ENCODE assay signal across 7 mouse cellular contexts in genomic region chr12:24680492-24681285, GRCm38 (mm10). TPM values are rescaled to one million over a fixed set of nuclear protein-coding genes. Genes with fewer than 3 reads are reported as not detected.
DNase-seq lines count a peak whose midpoint lies in the region; ATAC-seq lines count a peak whose summit lies in the region.

No protein-coding gene starts in this region.

- H3K4me3 ChIP-seq in embryonic facial prominence, embryonic 10.5 days: peak overlapping the region; percentile 72
- peak overlapping the region; percentile 67 for H3K4me3 ChIP-seq in heart, embryonic 16.5 days (ENCODE audit: low read length)
- H3K4me3 ChIP-seq in midbrain, embryonic 14.5 days (replicated peaks; ENCODE audit: low read depth, low read length): peak overlapping the region; percentile 55

- H3K27ac ChIP-seq in embryonic facial prominence, embryonic 10.5 days (replicated peaks): peak overlapping the region; percentile 78
- H3K27ac ChIP-seq in heart, embryonic 16.5 days (ENCODE audit: low read length): peak overlapping the region; percentile 57
- no peak overlapping the region for H3K27ac ChIP-seq in midbrain, embryonic 14.5 days (replicated peaks; ENCODE audit: low read depth, low read length)

- H3K9ac ChIP-seq in heart, embryonic 16.5 days (ENCODE audit: low read length): peak overlapping the region; percentile 82
- H3K9ac ChIP-seq in midbrain, embryonic 14.5 days (replicated peaks; ENCODE audit: low read length): peak overlapping the region; percentile 75

- peaks cover 71% of the 10 kb centered on the region for H3K27me3 ChIP-seq in embryonic facial prominence, embryonic 10.5 days (replicated peaks; ENCODE audit: low read depth, poor library complexity, severe bottlenecking)
- peaks cover 14% of the 10 kb centered on the region for H3K27me3 ChIP-seq in heart, embryonic 16.5 days (ENCODE audit: control insufficient read depth, insufficient read depth, low read length)
- peaks cover 23% of the 10 kb centered on the region for H3K27me3 ChIP-seq in midbrain, embryonic 14.5 days (ENCODE audit: control insufficient read depth, insufficient read depth, low read length)

- peak overlapping the region; percentile 96 for H3K4me2 ChIP-seq in heart, embryonic 16.5 days (ENCODE audit: low read depth, low read length)
- H3K4me2 ChIP-seq in midbrain, embryonic 14.5 days (ENCODE audit: low read length): peak overlapping the region; percentile 94

- H3K36me3 ChIP-seq in embryonic facial prominence, embryonic 10.5 days (replicated peaks): no peaks in the 10 kb centered on the region
- H3K36me3 ChIP-seq in heart, embryonic 16.5 days (ENCODE audit: control insufficient read depth, insufficient read depth): no peaks in the 10 kb centered on the region
- no peaks in the 10 kb centered on the region for H3K36me3 ChIP-seq in midbrain, embryonic 14.5 days (ENCODE audit: control insufficient read depth, insufficient read depth, low read length)

- peaks cover 25% of the 10 kb centered on the region for H3K4me1 ChIP-seq in embryonic facial prominence, embryonic 10.5 days
- peaks cover 27% of the 10 kb centered on the region for H3K4me1 ChIP-seq in heart, embryonic 16.5 days (ENCODE audit: control insufficient read depth, insufficient read depth, low read length)
- H3K4me1 ChIP-seq in midbrain, embryonic 14.5 days (ENCODE audit: control insufficient read depth, insufficient read depth, low read length): peaks cover 12% of the 10 kb centered on the region; the same call in 1 of the 2 replicates

- ATAC-seq in heart, embryonic 16.5 days (replicated peaks; ENCODE audit: extremely low read depth, insufficient read depth, low FRiP score): peak; percentile 47
- ATAC-seq in midbrain, embryonic 14.5 days (ENCODE audit: low FRiP score, low TSS enrichment): peak; percentile 67; the same call in 1 of the 2 replicates

- H3K9me3 ChIP-seq in embryonic facial prominence, embryonic 10.5 days: no peaks in the 10 kb centered on the region
- no peaks in the 10 kb centered on the region for H3K9me3 ChIP-seq in heart, embryonic 16.5 days (replicated peaks; ENCODE audit: control insufficient read depth, low read length)
- H3K9me3 ChIP-seq in midbrain, embryonic 14.5 days (ENCODE audit: control insufficient read depth, low read length): no peaks in the 10 kb centered on the region

- WGBS in embryonic facial prominence, embryonic 10.5 days: 2% methylated on average over 61 of the region's 61 CpGs
- 1% methylated on average over 55 of the region's 61 CpGs for WGBS in heart, embryonic 16.5 days
- WGBS in midbrain, embryonic 14.5 days: 1% methylated on average over 55 of the region's 61 CpGs

- peak; percentile 32 for DNase-seq in ovary, postnatal 36 days (ENCODE audit: low spot score)
- DNase-seq in ovary, adult 18-20 months (ENCODE audit: low spot score): no peak
- peak; percentile 67 for DNase-seq in embryonic facial prominence, embryonic 10.5 days (ENCODE audit: low spot score)
- DNase-seq in layer of hippocampus, postnatal 10 days (ENCODE audit: low spot score in 2 of 2): peak; percentile 54 to 69
- DNase-seq in midbrain, embryonic 14.5 days: peak; percentile 79
- peak; percentile 26 to 59 for DNase-seq in urinary bladder, postnatal 4 days (ENCODE audit: low spot score in 2 of 2)

RNA-seq across cellular contexts. Expression of gene Cys1, which starts 0.9 kb away (rescaled TPM):
- polyA plus RNA-seq in embryonic facial prominence, embryonic 10.5 days (2016; fragmentation: Nextera tagmentation; extraction: Ambion mirVana): 0.16 and 0.53 TPM in 2 replicates
- 0.97 and 1.5 TPM in 2 replicates for polyA plus RNA-seq in heart, embryonic 16.5 days (2015; fragmentation: Nextera tagmentation; extraction: Ambion mirVana)
- 10 to 100 TPM; 10.3 to 12.5 TPM for total RNA-seq in layer of hippocampus, postnatal 10 days (2021)
- 1.4 and 1.8 TPM in 2 replicates for polyA plus RNA-seq in midbrain, embryonic 14.5 days (2014; fragmentation: Nextera tagmentation; extraction: Ambion mirVana)

RNA-seq across cellular contexts. Expression of gene Rrm2, which starts 27.4 kb away (rescaled TPM):
- polyA plus RNA-seq in embryonic facial prominence, embryonic 10.5 days (2016; fragmentation: Nextera tagmentation; extraction: Ambion mirVana): 640 and 704 TPM in 2 replicates
- 231 and 265 TPM in 2 replicates for polyA plus RNA-seq in heart, embryonic 16.5 days (2015; fragmentation: Nextera tagmentation; extraction: Ambion mirVana)
- 10 to 100 TPM; 12.4 to 15.1 TPM for total RNA-seq in layer of hippocampus, postnatal 10 days (2021)
- polyA plus RNA-seq in midbrain, embryonic 14.5 days (2014; fragmentation: Nextera tagmentation; extraction: Ambion mirVana): 38.8 and 62.6 TPM in 2 replicates

RNA-seq across cellular contexts. Expression of gene Klf11, which starts 29.6 kb away (rescaled TPM):
- polyA plus RNA-seq in embryonic facial prominence, embryonic 10.5 days (2016; fragmentation: Nextera tagmentation; extraction: Ambion mirVana): 10.3 and 10.5 TPM in 2 replicates
- polyA plus RNA-seq in heart, embryonic 16.5 days (2015; fragmentation: Nextera tagmentation; extraction: Ambion mirVana): 20.3 and 21.1 TPM in 2 replicates
- total RNA-seq in layer of hippocampus, postnatal 10 days (2021): 1 to 10 TPM; 7.4 to 8.3 TPM
- 15.9 and 21.9 TPM in 2 replicates for polyA plus RNA-seq in midbrain, embryonic 14.5 days (2014; fragmentation: Nextera tagmentation; extraction: Ambion mirVana)
